Mouse (Mus musculus) left cerebral cortex, postnatal 14 days (tissue): Measurements from ENCODE around the gene Mul1. TPM values are rescaled to one million over a fixed set of nuclear protein-coding genes. Genes with fewer than 3 reads are reported as not detected.
A peak's percentile ranks its signal among the peaks of the same experiment; 100 is the strongest.

ENCODE experiments used
- DNase-seq, 2 experiments: peaks; one replicate each; pipeline ENCODE4 v3.0.0; 2021 to 2022; ENCODE audit warnings: low spot score in 2 of 2, mixed read lengths in 1 of 2
- intact Hi-C: fragments of 180-260 bp; cut with DNase I; formaldehyde crosslinking; loops from one replicate; pipeline ENCODE4 v1.15.1; 2025
- total RNA-seq, 2 experiments: library from RNA; stranded (reverse); gene quantifications; 2 replicates each; pipeline ENCODE4 v1.2.3; 2021

Mul1 gene
- total RNA-seq, 2 experiments from 2014 or later, result 50.5 to 55.9 TPM

- intact Hi-C loops, result loop anchor here (2.0 to 5.0 kb wide), 2 partner anchors 45 to 108 kb away; no protein-coding TSS in a partner anchor
- DNase-seq, result peak; percentile 94 to 95
Observed at GRCm38 (mm10) chr4:138426778-138427705, 7.4 kb upstream of the Mul1 start.

GRCm38 (mm10) chr4:138429778-138430177 lies 4.7 kb upstream of the Mul1 start:
- DNase-seq, result peak; percentile 66 to 74
- intact Hi-C loops, result loop anchor here (5.0 kb wide), 1 partner anchor 47 kb away; no protein-coding TSS in a partner anchor

GRCm38 (mm10) chr4:138431340-138431739 lies 3.1 kb upstream of the Mul1 start:
- no peak for DNase-seq

DNA sequence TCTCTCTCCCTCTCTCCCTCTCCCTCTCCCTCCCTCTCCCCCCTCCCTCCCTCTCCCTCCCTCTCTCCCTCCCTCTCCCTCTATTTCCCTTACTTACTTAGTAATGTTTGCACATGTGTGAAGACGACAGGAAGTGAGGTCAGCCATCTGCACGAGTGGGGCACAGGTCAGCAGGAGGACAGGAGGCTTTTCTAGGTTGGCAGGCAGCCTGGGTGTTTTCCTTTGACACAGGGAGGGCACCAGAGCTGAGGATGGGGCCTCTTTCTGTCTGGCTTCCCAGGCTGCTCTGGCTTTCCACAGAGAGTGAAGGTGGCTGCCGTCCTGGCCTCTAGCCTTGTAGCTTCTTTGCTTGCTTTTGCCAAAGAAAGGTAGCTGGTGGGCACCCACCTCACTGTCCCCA lies 5.6 kb downstream of the Mul1 start:
- DNase-seq, result no peak
- intact Hi-C loops, result no loop called here

More at GRCm38 (mm10) chr4:138431340-138431739, 3.1 kb upstream of the Mul1 start:
- intact Hi-C loops, result no loop called here

DNA sequence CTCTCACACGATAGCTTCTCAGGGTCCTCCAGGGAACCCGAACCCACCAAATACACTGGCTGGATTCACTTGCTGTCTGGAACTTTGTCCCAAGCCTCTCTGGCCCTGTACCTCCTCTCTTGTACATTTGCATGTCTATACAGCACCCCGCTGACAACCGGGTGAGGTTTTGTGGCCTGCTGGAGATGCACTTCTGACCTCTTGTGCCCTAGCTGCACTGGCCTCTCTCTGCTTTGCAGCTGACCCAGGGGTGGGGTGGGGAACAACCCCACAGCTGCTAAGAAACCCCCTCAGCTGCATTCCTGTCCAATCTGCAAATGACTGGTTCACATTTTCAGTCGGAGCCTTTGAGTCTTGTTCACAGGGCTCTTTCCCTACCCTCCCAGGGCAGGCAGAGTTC lies 10.5 kb downstream of the Mul1 start:
- no peak for DNase-seq
- intact Hi-C loops, result loop anchor here (5.0 kb wide), 2 partner anchors 302 to 347 kb away; no protein-coding TSS in a partner anchor

DNA sequence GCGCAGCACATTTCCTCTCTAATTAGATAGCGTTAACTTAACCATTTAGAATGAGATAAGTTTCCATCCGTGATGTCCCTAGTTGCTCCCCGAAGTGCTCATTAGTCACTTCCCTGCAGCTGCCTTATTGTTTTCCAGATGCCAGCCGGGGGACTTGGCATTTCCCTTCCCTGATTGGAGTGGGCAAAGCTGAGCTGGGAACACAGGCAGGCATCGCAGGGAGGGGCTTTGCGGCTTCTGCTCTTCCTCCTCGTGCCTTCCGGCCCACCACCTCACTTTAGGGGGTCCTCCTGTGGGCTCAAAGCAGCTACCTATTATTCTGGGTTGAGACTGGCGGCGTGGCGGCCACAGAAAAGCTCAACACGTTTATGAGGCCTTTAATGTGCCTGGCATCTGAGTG lies 12.5 kb downstream of the Mul1 start:
- peak in 1 of 2 experiments; percentile 30 for DNase-seq

GRCm38 (mm10) chr4:138447387-138447786 lies 12.9 kb downstream of the Mul1 start:
- peak; percentile 96 to 97 for DNase-seq
- intact Hi-C loops, result loop anchor here (1.0 to 5.0 kb wide), 5 partner anchors 115 to 405 kb away; no protein-coding TSS in a partner anchor

More for the DNA sequence above, 12.5 kb downstream of the Mul1 start:
- intact Hi-C loops, result loop anchor here (1.0 to 5.0 kb wide), 5 partner anchors 116 to 406 kb away; no protein-coding TSS in a partner anchor

DNA sequence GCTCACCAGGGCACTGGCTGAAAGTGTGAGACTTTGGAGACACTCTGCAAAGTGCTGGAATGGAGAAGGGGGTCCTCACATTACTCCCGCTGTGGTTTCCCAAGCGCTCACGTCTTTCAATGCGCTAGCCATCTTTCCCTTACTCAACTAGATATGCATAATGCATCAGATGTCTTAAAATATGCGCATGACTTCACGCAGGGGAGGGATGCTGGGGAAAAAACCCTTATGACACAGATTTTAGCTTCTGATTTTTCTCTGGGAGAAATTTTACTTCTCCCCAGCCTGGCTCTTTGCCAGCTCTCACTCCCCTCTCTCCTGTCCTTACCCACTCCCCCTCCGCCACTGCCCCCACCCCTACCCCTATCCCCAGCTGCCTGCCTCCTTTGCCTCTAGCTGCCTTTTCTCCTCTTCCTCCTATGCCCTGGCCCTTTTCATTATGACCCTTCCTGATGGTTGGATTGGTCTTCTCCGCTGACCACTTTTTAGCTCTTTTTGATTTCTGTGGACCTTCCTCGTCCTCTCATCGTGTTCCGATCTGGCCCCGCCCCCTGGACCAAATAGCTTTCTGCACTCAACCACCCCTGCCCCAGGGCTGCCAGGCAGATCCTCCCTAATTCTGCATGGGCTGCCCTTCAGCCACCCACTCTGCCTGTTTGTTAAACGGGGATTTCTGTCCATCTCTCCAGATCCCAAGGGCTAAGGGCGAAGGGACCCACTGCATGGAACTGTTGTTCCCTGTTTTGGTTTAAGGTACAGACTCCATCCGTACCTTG lies 13.5 kb downstream of the Mul1 start:
- intact Hi-C loops, result loop anchor here (1.0 to 5.0 kb wide), 5 partner anchors 115 to 405 kb away; no protein-coding TSS in a partner anchor
- peak; percentile 61 to 79 for DNase-seq

- DNase-seq, result no peak
- intact Hi-C loops, result loop anchor here (5.0 kb wide), 2 partner anchors 298 to 343 kb away; no protein-coding TSS in a partner anchor
Observed at GRCm38 (mm10) chr4:138448872-138449615, 14.6 kb downstream of the Mul1 start.

GRCm38 (mm10) chr4:138449636-138450314 lies 15.3 kb downstream of the Mul1 start:
- intact Hi-C loops, result loop anchor here (5.0 kb wide), 2 partner anchors 298 to 343 kb away; no protein-coding TSS in a partner anchor
- DNase-seq, result no peak

DNA sequence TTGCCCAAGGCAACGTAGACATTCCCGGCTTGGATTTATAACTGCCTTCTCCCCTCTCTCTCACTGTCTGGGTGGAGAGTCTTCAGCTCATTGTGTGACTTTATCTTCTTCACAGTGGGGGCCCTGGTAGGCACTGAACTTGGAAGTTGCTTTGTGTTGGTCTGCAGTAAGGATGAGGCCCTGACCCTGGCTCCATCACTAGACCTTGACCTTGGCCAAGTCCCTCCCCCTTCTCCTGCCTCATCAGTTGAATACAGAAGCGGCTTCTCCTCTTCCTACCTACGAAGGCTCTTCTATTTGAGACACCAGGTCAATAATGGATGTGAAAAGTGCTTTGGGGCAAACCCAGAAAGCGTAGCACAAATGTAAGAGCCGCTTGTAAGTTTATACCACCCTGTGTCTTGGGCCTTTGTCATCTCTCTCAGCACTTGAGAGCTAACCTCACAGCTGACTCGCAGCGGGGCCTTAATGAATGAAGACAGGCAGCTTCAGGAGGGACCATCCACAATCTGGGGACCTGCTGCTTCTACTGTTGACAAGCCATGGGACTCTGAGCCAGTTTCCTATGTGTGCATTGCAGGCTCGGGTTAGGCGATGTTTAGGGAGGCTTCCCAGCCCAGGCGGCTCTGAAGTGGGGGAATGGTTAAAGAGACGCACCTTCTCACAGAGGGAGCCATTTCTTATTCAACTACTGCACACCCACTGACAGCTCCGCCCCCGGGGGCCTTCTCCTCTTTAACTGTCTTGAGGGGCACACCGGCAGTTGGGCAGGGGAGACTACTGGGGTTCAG lies 18.0 kb downstream of the Mul1 start:
- intact Hi-C loops, result no loop called here
- DNase-seq, result no peak

DNA sequence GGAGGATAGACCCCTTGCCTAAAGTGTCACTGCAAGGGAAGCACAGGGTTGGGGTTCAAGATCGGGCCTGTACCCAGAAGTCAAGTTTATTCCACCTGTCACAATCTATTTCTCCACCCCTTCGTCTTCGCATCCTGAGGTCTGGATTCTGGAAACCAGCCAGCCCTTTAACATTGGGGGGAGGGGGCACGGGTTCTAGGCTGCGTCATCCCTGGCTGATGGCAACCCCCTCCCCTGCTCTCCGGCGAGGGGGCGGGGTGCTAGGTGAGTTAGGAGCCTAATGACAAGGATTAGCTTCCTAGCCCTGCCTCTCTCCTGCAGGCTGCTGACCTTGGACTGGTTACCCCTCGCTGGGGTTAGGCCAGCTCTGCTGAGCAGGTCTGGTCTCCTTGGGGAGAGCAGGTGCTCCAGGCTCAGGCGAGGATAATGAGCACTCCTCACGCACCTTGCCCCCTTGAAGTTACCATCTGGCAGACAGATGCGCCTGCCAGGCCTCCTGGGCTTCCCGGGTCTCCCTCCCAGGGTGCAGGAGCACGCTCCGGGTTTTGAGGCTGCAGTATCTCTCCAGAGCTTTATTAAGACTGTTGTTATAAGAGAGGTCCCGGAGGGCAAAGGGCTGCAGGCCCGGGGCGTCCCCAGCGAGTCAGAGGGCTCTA lies 18.8 kb downstream of the Mul1 start:
- DNase-seq, result peak in 1 of 2 experiments; percentile 28
- intact Hi-C loops, result no loop called here

DNA sequence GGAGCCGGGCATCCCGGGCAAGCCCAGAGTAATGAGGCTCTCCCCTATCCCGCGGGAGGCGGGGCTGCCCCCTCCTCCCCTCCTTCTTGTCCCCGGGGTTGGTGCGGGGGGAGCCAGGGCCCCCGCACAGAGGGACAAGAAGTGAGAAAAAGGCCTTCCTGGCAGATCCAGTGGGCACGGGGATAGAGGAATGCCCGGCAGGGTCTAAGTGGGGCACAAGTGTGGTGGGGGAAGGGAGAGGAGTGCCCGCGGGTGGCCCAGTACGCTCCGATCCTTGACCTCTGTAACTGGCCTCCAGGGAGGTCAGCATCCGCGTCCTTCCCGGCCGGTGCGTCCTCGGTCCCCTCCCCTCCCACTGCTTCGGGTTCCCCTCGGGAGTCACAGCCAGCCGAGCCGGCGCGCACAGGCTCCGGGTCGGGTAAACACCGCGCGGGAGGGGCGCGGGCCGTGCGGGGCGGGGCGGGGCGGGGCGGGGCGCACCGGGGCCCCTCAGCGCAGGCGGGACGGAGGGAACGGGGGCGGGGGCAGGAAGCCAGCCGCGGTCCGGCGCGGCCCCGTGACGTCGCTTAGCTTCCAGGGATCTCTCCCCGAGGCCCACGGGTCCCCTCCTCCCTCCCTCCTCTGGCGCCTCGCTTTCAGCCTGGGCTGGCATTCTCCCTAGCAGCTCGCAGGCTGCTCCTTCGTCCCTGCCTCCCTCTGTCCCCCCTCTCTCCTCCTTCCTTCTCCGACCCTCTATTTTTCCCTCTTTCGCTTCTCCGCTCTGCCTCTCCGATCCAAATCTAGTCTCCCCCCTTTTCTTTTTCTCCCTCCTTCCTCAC lies 19.5 kb downstream of the Mul1 start, which contains the start of gene Camk2n1:
Camk2n1 (plus strand) TSS at position 562 of the 818 bp plus-strand sequence.
- intact Hi-C loops, result loop anchor here (2.0 kb wide), 1 partner anchor 51 kb away; no protein-coding TSS in a partner anchor
- peak; percentile 87 to 89 for DNase-seq

- DNase-seq, result peak; percentile 61 to 79
- intact Hi-C loops, result loop anchor here (2.0 kb wide), 1 partner anchor 50 kb away; no protein-coding TSS in a partner anchor
Observed at GRCm38 (mm10) chr4:138454571-138455140, 20.2 kb downstream of the Mul1 start.

DNA sequence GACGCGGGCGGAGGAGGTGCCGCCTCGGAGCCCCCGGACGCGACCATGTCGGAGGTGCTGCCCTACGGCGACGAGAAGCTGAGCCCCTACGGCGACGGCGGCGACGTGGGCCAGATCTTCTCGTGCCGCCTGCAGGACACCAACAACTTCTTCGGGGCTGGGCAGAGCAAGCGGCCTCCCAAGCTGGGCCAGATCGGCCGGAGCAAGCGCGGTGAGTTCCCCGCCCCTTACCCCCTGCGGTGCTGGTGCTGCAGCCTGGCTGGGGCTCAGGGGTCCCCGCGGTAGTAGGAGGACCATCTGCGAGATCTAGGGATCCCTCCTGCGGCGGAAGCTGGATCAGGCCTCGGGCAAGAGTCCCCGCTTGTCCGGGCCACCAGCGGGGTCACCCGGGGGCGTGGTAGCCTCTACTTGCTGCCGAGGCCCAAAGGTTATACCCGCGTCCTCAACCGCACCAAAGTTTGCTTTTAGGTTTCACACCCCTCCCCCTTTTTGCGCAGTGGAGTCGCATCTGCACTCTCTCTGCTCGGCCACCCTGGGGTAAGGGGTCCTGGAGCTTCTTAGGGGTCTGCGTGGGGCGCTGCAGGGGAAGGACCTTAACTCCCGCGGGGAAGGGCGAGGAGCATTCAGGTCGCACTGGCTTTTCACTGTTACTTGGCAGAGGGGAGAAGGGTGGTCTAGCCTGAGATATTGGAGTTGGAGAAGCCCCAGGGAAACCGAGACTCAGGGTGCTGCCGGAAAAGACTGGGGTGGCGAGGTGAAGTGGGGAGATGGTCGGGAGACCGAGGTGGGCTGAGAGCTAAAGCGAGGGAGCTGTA lies 20.9 kb downstream of the Mul1 start:
- intact Hi-C loops, result loop anchor here (2.0 kb wide), 1 partner anchor 49 kb away; no protein-coding TSS in a partner anchor
- DNase-seq, result peak in 1 of 2 experiments; percentile 22
